ENCODE assay signal across 20 mouse cellular contexts in genomic region chr8:107277323-107277883, GRCm38 (mm10). TPM values are rescaled to one million over a fixed set of nuclear protein-coding genes. Genes with fewer than 3 reads are reported as not detected.
DNase-seq lines count a peak whose midpoint lies in the region; ATAC-seq lines count a peak whose summit lies in the region.
"Had no signal": no experiment of that assay in that cellular context is flagged by ENCODE, and none has a peak within 500 bp of the region (broad histone marks: within the 10 kb centered on the region; RNA-seq: fewer than 3 reads in every experiment).

No protein-coding gene starts in this region.

- ATAC-seq in kidney, embryonic 15.5 days (replicated peaks; ENCODE audit: low FRiP score) = 0 out of 2 replicates have a peak, but pooled peaks have one; percentile 29
- ATAC-seq: activated CD4-positive, CD25-positive, alpha-beta regulatory T cell, adult 4 months; CD4-positive, CD25-positive, alpha-beta regulatory T cell, adult 4 months; forebrain, embryonic 16.5 days had no signal

- H3K9ac ChIP-seq in kidney, embryonic 15.5 days = no peak overlapping the region
- H3K9ac ChIP-seq: embryonic facial prominence, embryonic 15.5 days had no signal

- H3K27me3 ChIP-seq in kidney, embryonic 15.5 days = no peaks in the 10 kb centered on the region
- H3K27me3 ChIP-seq: embryonic facial prominence, embryonic 15.5 days had no signal

- no peak overlapping the region for H3K4me2 ChIP-seq in kidney, embryonic 15.5 days
- H3K4me2 ChIP-seq: embryonic facial prominence, embryonic 15.5 days; liver, embryonic 11.5 days had no signal

- 0 out of 2 replicates have a peak overlapping the region, but pooled peaks have one; percentile 8 for H3K27ac ChIP-seq in kidney, embryonic 15.5 days
- H3K27ac ChIP-seq: embryonic facial prominence, embryonic 15.5 days; midbrain, embryonic 10.5 days had no signal

- H3K36me3 ChIP-seq in kidney, embryonic 15.5 days = no peaks in the 10 kb centered on the region
- H3K36me3 ChIP-seq: embryonic facial prominence, embryonic 15.5 days; midbrain, embryonic 10.5 days had no signal

- WGBS in kidney, embryonic 15.5 days = 18% methylated on average over 5 of the region's 5 CpGs

- peak; percentile 16 for DNase-seq in embryo, embryonic 10.5 days (ENCODE audit: low spot score)
- DNase-seq in embryo, embryonic 9.5 days (ENCODE audit: extremely low spot score) = no peak
- DNase-seq in kidney, adult 18-20 months = no peak
- DNase-seq in kidney, postnatal 14 days = peak; percentile 36
- no peak for DNase-seq in yolk sac, embryonic 10.5 days (ENCODE audit: low spot score)
- no peak for DNase-seq in right cerebral cortex, postnatal 36 days (ENCODE audit: low spot score in 2 of 2)
- DNase-seq in lung, postnatal 25 days (ENCODE audit: low spot score) = no peak
- DNase-seq: adrenal gland, postnatal 14 days; cerebellum, postnatal 14 days; heart, adult 18-20 months; heart, postnatal 4 days; lung, adult 18-20 months; lung, postnatal 14 days had no signal

- H3K9me3 ChIP-seq in kidney, embryonic 15.5 days (replicated peaks) = no peaks in the 10 kb centered on the region
- H3K9me3 ChIP-seq: embryonic facial prominence, embryonic 15.5 days; midbrain, embryonic 10.5 days had no signal

- H3K4me1 ChIP-seq in kidney, embryonic 15.5 days = peaks cover 17% of the 10 kb centered on the region
- H3K4me1 ChIP-seq: embryonic facial prominence, embryonic 15.5 days; midbrain, embryonic 10.5 days had no signal

- no peak overlapping the region for H3K4me3 ChIP-seq in kidney, embryonic 15.5 days (replicated peaks)
- H3K4me3 ChIP-seq: embryonic facial prominence, embryonic 15.5 days; midbrain, embryonic 10.5 days had no signal

RNA-seq across cellular contexts. Expression of gene Nfat5, which starts 15.9 kb away (rescaled TPM):
- 27.2 and 29.3 TPM in 2 replicates for polyA plus RNA-seq in kidney, embryonic 15.5 days (2015; fragmentation: Nextera tagmentation; extraction: Ambion mirVana)

Comparison
In these comparisons a context has a peak if more than half of its experiments do, and no peak if none do; other contexts are left out.
1. DNase-seq: peak in embryo, embryonic 10.5 days (single experiment) and kidney, postnatal 14 days (single experiment); none in embryo, embryonic 9.5 days (single experiment), kidney, adult 18-20 months (single experiment), yolk sac, embryonic 10.5 days (single experiment), right cerebral cortex, postnatal 36 days (0 of 2) and lung, postnatal 25 days (single experiment).